7 mouse cellular contexts compared by ENCODE assay signal in the genomic region with DNA sequence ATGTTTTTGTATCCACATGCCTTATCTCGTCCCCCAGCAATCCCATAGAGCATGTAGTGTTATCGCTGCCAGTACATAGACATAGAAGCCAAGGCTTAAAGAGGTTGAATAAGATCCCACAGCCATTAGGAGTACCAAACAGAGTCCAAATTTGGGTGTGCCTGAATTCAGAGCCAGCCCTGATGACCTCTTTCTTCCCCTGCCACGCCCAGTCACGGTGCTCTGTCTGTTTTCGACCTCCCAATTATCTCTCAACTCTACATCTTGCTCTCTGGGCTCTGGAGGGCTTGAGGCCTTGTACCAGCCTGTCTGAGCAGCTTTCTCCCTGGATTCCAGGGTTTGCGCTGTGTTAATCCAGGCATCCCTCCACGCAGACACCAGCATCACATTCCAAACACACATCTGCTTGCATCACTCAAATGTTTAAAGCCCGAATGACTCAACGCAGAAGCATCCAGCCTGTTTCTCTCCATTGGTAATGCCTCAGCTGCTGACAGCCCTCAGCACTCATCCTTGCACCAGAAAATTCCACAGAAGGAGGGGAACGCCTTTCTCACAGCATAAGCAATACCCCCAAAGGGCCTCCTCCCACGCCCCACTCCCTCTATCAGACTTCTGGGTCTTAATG. TPM values are rescaled to one million over a fixed set of nuclear protein-coding genes. Genes with fewer than 3 reads are reported as not detected.
DNase-seq lines count a peak whose midpoint lies in the region; ATAC-seq lines count a peak whose summit lies in the region.

No protein-coding gene starts in this region.

- WGBS in embryonic facial prominence, embryonic 13.5 days, result 52% methylated on average over 11 of the region's 11 CpGs
- whole genome bisulfite sequencing in midbrain, embryonic 13.5 days, result 86% methylated on average over 11 of the region's 11 CpGs

- no peaks in the 10 kb centered on the region for H3K9me3 ChIP-seq in embryonic facial prominence, embryonic 13.5 days
- no peaks in the 10 kb centered on the region for H3K9me3 ChIP-seq in midbrain, embryonic 13.5 days

- peak; percentile 71; the same call in 1 of the 2 replicates for ATAC-seq in embryonic facial prominence, embryonic 13.5 days (ENCODE audit: insufficient number of reproducible peaks, insufficient read depth, low FRiP score, low TSS enrichment, low read depth)
- no peak for ATAC-seq in midbrain, embryonic 13.5 days
- ATAC-seq in CD4-positive, CD25-positive, alpha-beta regulatory T cell, adult 4 months, result no peak

- H3K4me1 ChIP-seq in embryonic facial prominence, embryonic 13.5 days, result peaks cover 30% of the 10 kb centered on the region
- peaks cover 16% of the 10 kb centered on the region for H3K4me1 ChIP-seq in midbrain, embryonic 13.5 days (replicated peaks)

- H3K4me3 ChIP-seq in embryonic facial prominence, embryonic 13.5 days, result no peak overlapping the region
- H3K4me3 ChIP-seq in midbrain, embryonic 13.5 days (replicated peaks), result no peak overlapping the region

- H3K9ac ChIP-seq in embryonic facial prominence, embryonic 13.5 days, result no peak overlapping the region
- no peak overlapping the region for H3K9ac ChIP-seq in midbrain, embryonic 13.5 days (replicated peaks)

- DNase-seq in NIH3T3 (ENCODE audit: low read depth), result peak; percentile 93
- DNase-seq in heart, postnatal 14 days, result peak; percentile 34 to 43
- peak; percentile 50 for DNase-seq in lung, postnatal 25 days (ENCODE audit: low spot score)
- DNase-seq in frontal cortex, postnatal 36 days (ENCODE audit: low spot score in 2 of 2), result no peak

- no peak overlapping the region for H3K4me2 ChIP-seq in embryonic facial prominence, embryonic 13.5 days
- H3K4me2 ChIP-seq in midbrain, embryonic 13.5 days (replicated peaks), result no peak overlapping the region

- no peaks in the 10 kb centered on the region for H3K27me3 ChIP-seq in embryonic facial prominence, embryonic 13.5 days
- H3K27me3 ChIP-seq in midbrain, embryonic 13.5 days, result peaks cover 65% of the 10 kb centered on the region

- H3K36me3 ChIP-seq in embryonic facial prominence, embryonic 13.5 days, result no peaks in the 10 kb centered on the region
- H3K36me3 ChIP-seq in midbrain, embryonic 13.5 days, result no peaks in the 10 kb centered on the region

- intact Hi-C loops in heart, postnatal 14 days (cut with DNase I), result no loop called here

- peak overlapping the region; percentile 73 for H3K27ac ChIP-seq in embryonic facial prominence, embryonic 13.5 days
- H3K27ac ChIP-seq in midbrain, embryonic 13.5 days, result no peak overlapping the region

RNA-seq across cellular contexts. Expression of gene Abca4, which starts 43.9 kb away (rescaled TPM):
- 0.65 and 0.94 TPM in 2 replicates for polyA plus RNA-seq in embryonic facial prominence, embryonic 13.5 days (2015; fragmentation: Nextera tagmentation; extraction: Ambion mirVana)
- 1 to 10 TPM; 4.2 to 4.3 TPM for total RNA-seq in heart, postnatal 14 days (2021)
- 0.49 and 1.3 TPM in 2 replicates for polyA plus RNA-seq in midbrain, embryonic 13.5 days (2015; fragmentation: Nextera tagmentation; extraction: Ambion mirVana)
- not detected for polyA plus RNA-seq in CD4-positive, CD25-positive, alpha-beta regulatory T cell, adult 4 months (2017; shearing (Covaris generic))

Comparison
In these comparisons a context has a peak if more than half of its experiments do, and no peak if none do; other contexts are left out.
1. DNase-seq: peak in NIH3T3 (single experiment), heart, postnatal 14 days (2 of 2) and lung, postnatal 25 days (single experiment); none in frontal cortex, postnatal 36 days (0 of 2).